Mouse (Mus musculus): ENCODE data around the gene Gdpd5. TPM values are rescaled to one million over a fixed set of nuclear protein-coding genes. Genes with fewer than 3 reads are reported as not detected.
A peak's percentile ranks its signal among the peaks of the same experiment; 100 is the strongest.

Gene Gdpd5
- total and polyA plus RNA-seq, 2 experiments: 0.28 to 1.7 TPM

DNA sequence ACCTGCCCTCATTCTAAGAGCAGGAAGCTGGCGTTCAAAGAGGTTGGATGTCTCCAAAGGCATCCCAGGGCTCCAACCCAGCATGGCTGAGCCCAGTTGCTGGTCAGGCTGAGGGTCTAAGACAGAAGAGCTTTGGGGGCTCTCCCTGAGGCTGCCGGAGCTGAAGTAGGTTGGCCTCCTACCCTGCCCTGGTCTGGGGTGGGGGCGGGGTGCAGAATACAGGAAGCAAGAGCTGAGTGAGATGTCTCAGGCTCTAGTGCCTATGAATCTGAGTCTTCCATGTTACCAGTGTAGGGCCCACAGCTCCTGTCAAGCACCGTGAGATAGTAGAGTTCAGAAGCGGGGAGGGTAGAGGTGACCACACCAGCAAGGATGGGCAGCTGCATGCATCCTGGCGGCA, 51.6 kb downstream of the Gdpd5 start:
- no peak overlapping the region for H3K9ac ChIP-seq (ENCODE audit: low read depth, low read length)
- no peak for DNase-seq (ENCODE audit: extremely low read depth, low read depth, low spot score)
- H3K4me3 ChIP-seq (ENCODE audit: insufficient read depth, low read depth, low read length): no peak overlapping the region
- H3K27ac ChIP-seq (replicated peaks; ENCODE audit: insufficient read depth, low read depth, low read length): no peak overlapping the region
- 90% methylated on average over 6 of the region's 6 CpGs for WGBS
- H3K79me2 ChIP-seq (ENCODE audit: control insufficient read depth, insufficient read depth, low read length): no peaks in the 10 kb centered on the region
- H3K36me3 ChIP-seq (ENCODE audit: control insufficient read depth, insufficient read depth, low read length): no peaks in the 10 kb centered on the region
- no peaks in the 10 kb centered on the region for H3K4me1 ChIP-seq (ENCODE audit: control insufficient read depth, insufficient read depth, low read length)
- TF ChIP-seq POLR2A (IDR thresholded peaks at IDR 0.05; ENCODE audit: extremely low read depth, insufficient read depth, low read length) (no peak), CTCF (IDR thresholded peaks at IDR 0.05; ENCODE audit: low read depth, low read length) (no peak)
- no peaks in the 10 kb centered on the region for H3K27me3 ChIP-seq (ENCODE audit: control insufficient read depth, insufficient read depth, low read length)

- no peaks in the 10 kb centered on the region for H3K36me3 ChIP-seq (ENCODE audit: control insufficient read depth, insufficient read depth, low read length)
- no peaks in the 10 kb centered on the region for H3K4me1 ChIP-seq (ENCODE audit: control insufficient read depth, insufficient read depth, low read length)
- peak; percentile 14 for DNase-seq (ENCODE audit: extremely low read depth, low read depth, low spot score)
- no peak for TF ChIP-seq POLR2A (IDR thresholded peaks at IDR 0.05; ENCODE audit: extremely low read depth, insufficient read depth, low read length)
- no peak for TF ChIP-seq CTCF (IDR thresholded peaks at IDR 0.05; ENCODE audit: low read depth, low read length)
- 54% methylated on average over 12 of the region's 12 CpGs for WGBS
- H3K9ac ChIP-seq (ENCODE audit: low read depth, low read length): no peak overlapping the region
- H3K27me3 ChIP-seq (ENCODE audit: control insufficient read depth, insufficient read depth, low read length): no peaks in the 10 kb centered on the region
- H3K27ac ChIP-seq (replicated peaks; ENCODE audit: insufficient read depth, low read depth, low read length): no peak overlapping the region
- no peaks in the 10 kb centered on the region for H3K79me2 ChIP-seq (ENCODE audit: control insufficient read depth, insufficient read depth, low read length)
- H3K4me3 ChIP-seq (ENCODE audit: insufficient read depth, low read depth, low read length): no peak overlapping the region
Measured at GRCm38 (mm10) chr7:99434672-99435250, 53.5 kb downstream of the Gdpd5 start.

- WGBS: 49% methylated on average over 4 of the region's 4 CpGs
- Histone ChIP-seq H3K36me3 (ENCODE audit: control insufficient read depth, insufficient read depth, low read length) (no peaks in the 10 kb centered on the region), H3K4me3 (ENCODE audit: insufficient read depth, low read depth, low read length) (no peak overlapping the region), H3K79me2 (ENCODE audit: control insufficient read depth, insufficient read depth, low read length) (no peaks in the 10 kb centered on the region), H3K4me1 (ENCODE audit: control insufficient read depth, insufficient read depth, low read length) (no peaks in the 10 kb centered on the region), H3K9ac (ENCODE audit: low read depth, low read length) (no peak overlapping the region), H3K27me3 (ENCODE audit: control insufficient read depth, insufficient read depth, low read length) (no peaks in the 10 kb centered on the region), H3K27ac (replicated peaks; ENCODE audit: insufficient read depth, low read depth, low read length) (no peak overlapping the region)
- TF ChIP-seq CTCF (IDR thresholded peaks at IDR 0.05; ENCODE audit: low read depth, low read length) (no peak), POLR2A (IDR thresholded peaks at IDR 0.05; ENCODE audit: extremely low read depth, insufficient read depth, low read length) (no peak)
- no peak for DNase-seq (ENCODE audit: extremely low read depth, low read depth, low spot score)
Measured at GRCm38 (mm10) chr7:99436530-99436929, 55.3 kb downstream of the Gdpd5 start.

DNA sequence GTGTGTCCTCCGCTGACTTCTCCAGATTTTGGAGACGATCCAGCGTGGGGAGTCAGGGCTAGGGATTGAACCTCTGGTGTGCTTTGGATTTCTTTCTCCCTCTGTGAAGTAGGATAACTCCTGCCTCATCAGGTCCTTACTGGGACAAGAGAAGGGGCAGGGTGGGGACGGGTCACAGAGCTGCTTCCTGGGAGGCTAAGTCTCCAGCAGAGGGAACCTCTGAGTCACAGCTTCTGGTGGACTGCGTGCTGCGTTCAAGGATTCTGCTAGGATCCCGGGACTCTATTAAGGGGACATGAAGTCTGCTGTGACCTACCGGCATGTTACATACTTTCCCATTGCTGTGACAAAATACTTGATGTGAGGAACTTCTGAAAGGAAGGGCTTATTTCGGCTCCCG, 57.7 kb downstream of the Gdpd5 start:
- no peak for DNase-seq (ENCODE audit: extremely low read depth, low read depth, low spot score)
- WGBS: 83% methylated on average over 10 of the region's 10 CpGs

GRCm38 (mm10) chr7:99441534-99442072, 60.4 kb downstream of the Gdpd5 start:
- no peak for DNase-seq (ENCODE audit: extremely low read depth, low read depth, low spot score)
- Histone ChIP-seq H3K4me1 (ENCODE audit: control insufficient read depth, insufficient read depth, low read length) (no peaks in the 10 kb centered on the region), H3K79me2 (ENCODE audit: control insufficient read depth, insufficient read depth, low read length) (no peaks in the 10 kb centered on the region), H3K9ac (ENCODE audit: low read depth, low read length) (no peak overlapping the region), H3K36me3 (ENCODE audit: control insufficient read depth, insufficient read depth, low read length) (no peaks in the 10 kb centered on the region), H3K27me3 (ENCODE audit: control insufficient read depth, insufficient read depth, low read length) (no peaks in the 10 kb centered on the region), H3K27ac (replicated peaks; ENCODE audit: insufficient read depth, low read depth, low read length) (no peak overlapping the region), H3K4me3 (ENCODE audit: insufficient read depth, low read depth, low read length) (no peak overlapping the region)
- 13% methylated on average over 6 of the region's 6 CpGs for WGBS
- TF ChIP-seq CTCF (IDR thresholded peaks at IDR 0.05; ENCODE audit: low read depth, low read length): no peak
- no peak for TF ChIP-seq POLR2A (IDR thresholded peaks at IDR 0.05; ENCODE audit: extremely low read depth, insufficient read depth, low read length)

More for the DNA sequence above, 57.7 kb downstream of the Gdpd5 start:
- Histone ChIP-seq H3K9ac (ENCODE audit: low read depth, low read length) (no peak overlapping the region), H3K4me1 (ENCODE audit: control insufficient read depth, insufficient read depth, low read length) (no peaks in the 10 kb centered on the region), H3K27ac (replicated peaks; ENCODE audit: insufficient read depth, low read depth, low read length) (no peak overlapping the region), H3K36me3 (ENCODE audit: control insufficient read depth, insufficient read depth, low read length) (no peaks in the 10 kb centered on the region), H3K4me3 (ENCODE audit: insufficient read depth, low read depth, low read length) (no peak overlapping the region), H3K79me2 (ENCODE audit: control insufficient read depth, insufficient read depth, low read length) (no peaks in the 10 kb centered on the region), H3K27me3 (ENCODE audit: control insufficient read depth, insufficient read depth, low read length) (no peaks in the 10 kb centered on the region)
- 0 out of 2 replicates have a peak, but pooled peaks have one; percentile 4 for TF ChIP-seq CTCF (IDR thresholded peaks at IDR 0.05; ENCODE audit: low read depth, low read length)
- TF ChIP-seq POLR2A (IDR thresholded peaks at IDR 0.05; ENCODE audit: extremely low read depth, insufficient read depth, low read length): no peak

DNA sequence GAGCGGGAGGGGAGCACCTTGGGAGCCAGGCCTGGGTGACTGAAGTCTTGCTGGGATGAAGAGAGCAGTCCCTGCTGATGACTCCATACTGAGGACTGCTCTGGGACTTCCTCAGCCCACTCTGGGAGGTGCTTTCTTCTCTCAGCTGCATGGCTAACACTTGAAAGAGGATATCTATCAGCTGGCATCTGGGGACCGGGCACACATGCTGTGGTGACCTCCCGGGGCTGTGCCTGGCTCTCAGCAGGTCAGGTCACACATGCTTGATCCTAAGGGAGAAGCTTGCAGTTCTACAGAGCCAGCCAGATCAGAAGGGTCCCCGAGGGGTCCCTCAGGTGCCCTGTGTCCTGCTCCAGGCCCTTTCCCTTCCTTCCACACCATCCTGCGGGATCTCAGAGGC, 62.0 kb downstream of the Gdpd5 start:
- H3K4me1 ChIP-seq (ENCODE audit: control insufficient read depth, insufficient read depth, low read length): no peaks in the 10 kb centered on the region
- WGBS: 79% methylated on average over 5 of the region's 5 CpGs
- no peak for DNase-seq (ENCODE audit: extremely low read depth, low read depth, low spot score)
- TF ChIP-seq POLR2A (IDR thresholded peaks at IDR 0.05; ENCODE audit: extremely low read depth, insufficient read depth, low read length): no peak
- no peaks in the 10 kb centered on the region for H3K27me3 ChIP-seq (ENCODE audit: control insufficient read depth, insufficient read depth, low read length)
- H3K27ac ChIP-seq (replicated peaks; ENCODE audit: insufficient read depth, low read depth, low read length): no peak overlapping the region
- no peaks in the 10 kb centered on the region for H3K36me3 ChIP-seq (ENCODE audit: control insufficient read depth, insufficient read depth, low read length)
- H3K9ac ChIP-seq (ENCODE audit: low read depth, low read length): no peak overlapping the region
- no peak overlapping the region for H3K4me3 ChIP-seq (ENCODE audit: insufficient read depth, low read depth, low read length)
- H3K79me2 ChIP-seq (ENCODE audit: control insufficient read depth, insufficient read depth, low read length): no peaks in the 10 kb centered on the region
